Mouse (Mus musculus): ENCODE results near the gene Ablim1.

Ablim1 gene

GRCm38 (mm10) chr19:56999781-57000180 lies 314.9 kb downstream of the Ablim1 start:
- peak; percentile 11 for DNase-seq

GRCm38 (mm10) chr19:56998910-56999309 lies 315.8 kb downstream of the Ablim1 start:
- DNase-seq = no peak

GRCm38 (mm10) chr19:56998331-56998730 lies 316.4 kb downstream of the Ablim1 start:
- DNase-seq = peak; percentile 76

GRCm38 (mm10) chr19:56997164-56997599 lies 317.5 kb downstream of the Ablim1 start:
- DNase-seq = peak; percentile 74

GRCm38 (mm10) chr19:56995441-56995840 lies 319.3 kb downstream of the Ablim1 start:
- peak; percentile 79 for DNase-seq

GRCm38 (mm10) chr19:56994653-56995052 lies 320.1 kb downstream of the Ablim1 start:
- DNase-seq = peak; percentile 78

GRCm38 (mm10) chr19:56993763-56994162 lies 321.0 kb downstream of the Ablim1 start:
- peak; percentile 52 for DNase-seq

GRCm38 (mm10) chr19:56992978-56993545 lies 321.7 kb downstream of the Ablim1 start:
- DNase-seq = no peak

- DNase-seq = peak; percentile 74
Measured at GRCm38 (mm10) chr19:56990367-56991111, 324.2 kb downstream of the Ablim1 start.

GRCm38 (mm10) chr19:56989171-56989570 lies 325.5 kb downstream of the Ablim1 start:
- no peak for DNase-seq

GRCm38 (mm10) chr19:56984229-56984628 lies 330.5 kb downstream of the Ablim1 start:
- no peak for DNase-seq

GRCm38 (mm10) chr19:56983757-56984156 lies 331.0 kb downstream of the Ablim1 start:
- DNase-seq = no peak

Data from kidney, adult 11 months (tissue).